Comparison of ENCODE assay signal across 8 mouse cellular contexts in the genomic region with DNA sequence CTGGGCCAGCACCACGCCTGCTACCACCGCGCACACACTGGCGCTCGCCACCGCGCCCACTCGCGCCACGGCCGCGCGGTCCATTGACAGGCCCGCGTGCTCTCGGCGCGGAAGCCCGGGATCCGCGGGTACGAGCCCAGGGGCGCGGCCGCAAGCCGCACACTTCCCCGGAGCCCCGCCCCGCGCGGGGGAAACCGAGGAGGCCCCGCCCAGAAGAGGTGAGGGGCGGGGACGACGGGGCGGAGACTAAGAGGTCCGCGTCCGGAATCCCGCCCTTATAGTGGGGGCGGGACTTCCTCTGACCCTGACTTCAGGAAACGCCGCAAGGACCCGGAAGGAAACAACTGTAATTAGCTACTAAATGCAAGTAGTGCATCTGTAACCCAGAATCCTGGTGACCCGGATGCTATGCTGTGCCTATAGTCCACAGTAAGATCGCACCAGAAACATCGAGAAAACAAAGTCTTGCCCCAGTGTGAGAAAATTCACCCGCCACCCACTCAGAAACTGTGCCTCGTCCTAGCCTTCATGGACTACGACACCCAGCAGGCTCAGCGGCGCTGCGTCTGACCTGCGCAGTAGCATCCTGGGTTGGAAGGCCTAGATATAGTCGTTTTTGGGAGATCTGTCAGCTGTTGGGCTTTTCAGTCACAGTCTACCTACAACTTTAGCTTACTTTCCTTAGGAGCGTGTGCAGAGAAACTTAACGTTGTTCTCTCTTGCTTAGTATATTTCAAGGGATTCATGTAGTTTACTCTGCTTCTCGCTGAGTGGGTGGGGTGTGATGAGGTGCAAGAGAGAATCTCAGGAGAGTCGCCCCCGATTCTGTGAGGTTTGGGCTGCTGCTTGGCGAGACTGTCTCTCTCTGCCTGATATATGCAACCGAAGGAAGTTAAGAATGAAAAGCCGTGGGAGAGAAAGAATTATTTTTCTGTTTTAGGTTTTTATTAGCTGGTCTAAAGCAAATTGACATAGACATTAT. TPM values are rescaled to one million over a fixed set of nuclear protein-coding genes. Genes with fewer than 3 reads are reported as not detected.
DNase-seq lines count a peak whose midpoint lies in the region; ATAC-seq lines count a peak whose summit lies in the region.

Gene Nt5c3, minus strand, starts transcription at position 207 of the 982 bp plus-strand sequence.
Gene Vmn1r4, plus strand, starts transcription at position 290 of the 982 bp plus-strand sequence.

- peak; percentile 98 for DNase-seq in c-Kit-negative CD71-positive TER-119-positive erythroid progenitor cells, embryonic 14.5 days (ENCODE audit: low read depth, low spot score)
- peak; percentile 92 for DNase-seq in fibroblast of lung, adult 2 months (ENCODE audit: low read depth)
- DNase-seq in kidney, postnatal 14 days: peak; percentile 97
- peak; percentile 87 for DNase-seq in liver, embryonic 13.5 days
- peak; percentile 90 for DNase-seq in neural tube, embryonic 10.5 days (ENCODE audit: extremely low spot score, low spot score)

- 4% methylated on average over 64 of the region's 64 CpGs for WGBS in heart, embryonic 14.5 days
- 3% methylated on average over 64 of the region's 64 CpGs for WGBS in liver, embryonic 13.5 days (ENCODE audit: insufficient replicate concordance)
- WGBS in stomach, embryonic 16.5 days: 2% methylated on average over 64 of the region's 64 CpGs

- H3K4me1 ChIP-seq in heart, embryonic 14.5 days (ENCODE audit: control insufficient read depth in 2 of 2, insufficient read depth in 2 of 2, low read length in 2 of 2): peaks cover 10 to 25% of the 10 kb centered on the region in 2 experiments
- H3K4me1 ChIP-seq in liver, embryonic 13.5 days (replicated peaks): peaks cover 39% of the 10 kb centered on the region
- peaks cover 14% of the 10 kb centered on the region for H3K4me1 ChIP-seq in stomach, embryonic 16.5 days (ENCODE audit: control insufficient read depth, insufficient read depth, low read length)

- H3K27me3 ChIP-seq in heart, embryonic 14.5 days (ENCODE audit: control insufficient read depth, insufficient read depth, low read length): no peaks in the 10 kb centered on the region
- H3K27me3 ChIP-seq in liver, embryonic 13.5 days: no peaks in the 10 kb centered on the region
- no peaks in the 10 kb centered on the region; the same call in 1 of the 2 replicates for H3K27me3 ChIP-seq in stomach, embryonic 16.5 days (ENCODE audit: control insufficient read depth, insufficient read depth, low read length)

- peak within 1 kb of the TSS; percentile 74 for H3K4me2 ChIP-seq in heart, embryonic 14.5 days (ENCODE audit: low read length)
- peak within 1 kb of the TSS; percentile 80 for H3K4me2 ChIP-seq in liver, embryonic 13.5 days
- peak within 1 kb of the TSS; percentile 78 for H3K4me2 ChIP-seq in stomach, embryonic 16.5 days (ENCODE audit: low read depth, low read length)

- H3K36me3 ChIP-seq in heart, embryonic 14.5 days (ENCODE audit: control insufficient read depth, insufficient read depth, low read length): no peaks in the 10 kb centered on the region
- no peaks in the 10 kb centered on the region for H3K36me3 ChIP-seq in liver, embryonic 13.5 days
- no peaks in the 10 kb centered on the region for H3K36me3 ChIP-seq in stomach, embryonic 16.5 days (ENCODE audit: control insufficient read depth, insufficient read depth, low read length)

- peak within 1 kb of the TSS; percentile 85 to 96 for H3K4me3 ChIP-seq in heart, embryonic 14.5 days (ENCODE audit: control insufficient read depth in 1 of 2, insufficient read depth in 1 of 2, low read depth in 1 of 2, low read length in 2 of 2)
- peak within 1 kb of the TSS; percentile 83 for H3K4me3 ChIP-seq in liver, embryonic 13.5 days (replicated peaks)
- H3K4me3 ChIP-seq in stomach, embryonic 16.5 days (replicated peaks; ENCODE audit: low read length): peak within 1 kb of the TSS; percentile 73

- peak; percentile 91 for ATAC-seq in CD4-positive, CD25-positive, alpha-beta regulatory T cell, adult 4 months
- peak; percentile 98 for ATAC-seq in heart, embryonic 14.5 days (ENCODE audit: insufficient number of reproducible peaks, insufficient read depth, low FRiP score, low read depth)
- ATAC-seq in liver, embryonic 13.5 days (ENCODE audit: low read depth): peak; percentile 83
- peak; percentile 98 for ATAC-seq in stomach, embryonic 16.5 days (ENCODE audit: insufficient read depth, low FRiP score)

- peak within 1 kb of the TSS; percentile 79 to 94 for H3K27ac ChIP-seq in heart, embryonic 14.5 days (replicated peaks in 1 of 2; ENCODE audit: control insufficient read depth in 1 of 2, insufficient read depth in 1 of 2, low read depth in 2 of 2, low read length in 2 of 2)
- peak within 1 kb of the TSS; percentile 99 for H3K27ac ChIP-seq in liver, embryonic 13.5 days
- peak within 1 kb of the TSS; percentile 96 for H3K27ac ChIP-seq in stomach, embryonic 16.5 days (ENCODE audit: low read length)

- H3K9me3 ChIP-seq in heart, embryonic 14.5 days (ENCODE audit: control insufficient read depth, low read length): no peaks in the 10 kb centered on the region
- H3K9me3 ChIP-seq in liver, embryonic 13.5 days (replicated peaks): no peaks in the 10 kb centered on the region
- H3K9me3 ChIP-seq in stomach, embryonic 16.5 days (replicated peaks; ENCODE audit: control insufficient read depth, low read length): no peaks in the 10 kb centered on the region; the same call in 1 of the 2 replicates

- peak within 1 kb of the TSS; percentile 90 for H3K9ac ChIP-seq in heart, embryonic 14.5 days (ENCODE audit: low read length)
- H3K9ac ChIP-seq in liver, embryonic 13.5 days: peak within 1 kb of the TSS; percentile 93
- peak within 1 kb of the TSS; percentile 81 for H3K9ac ChIP-seq in stomach, embryonic 16.5 days (ENCODE audit: low read length)

RNA-seq across cellular contexts. Expression of gene Nt5c3, which starts in this region (rescaled TPM):
- 10 to 100 TPM; 57.3 to 63.7 TPM for polyA plus RNA-seq in CD4-positive, CD25-positive, alpha-beta regulatory T cell, adult 4 months (2017; shearing (Covaris generic))
- 72.8 and 74.8 TPM in 2 replicates for polyA plus RNA-seq in heart, embryonic 14.5 days (2014; fragmentation: Nextera tagmentation; extraction: Ambion mirVana)
- 244 and 274 TPM in 2 replicates for polyA plus RNA-seq in liver, embryonic 13.5 days (2015; fragmentation: Nextera tagmentation; extraction: Ambion mirVana)
- polyA plus RNA-seq in stomach, embryonic 16.5 days (2015; fragmentation: Nextera tagmentation; extraction: Ambion mirVana): 72.2 and 77.4 TPM in 2 replicates

RNA-seq across cellular contexts. Expression of gene Vmn1r4, which starts in this region (rescaled TPM):
- under 1 TPM in 1 of 2 experiments, not detected in 1; 0.16 TPM for polyA plus RNA-seq in CD4-positive, CD25-positive, alpha-beta regulatory T cell, adult 4 months (2017; shearing (Covaris generic))
- polyA plus RNA-seq in heart, embryonic 14.5 days (2014; fragmentation: Nextera tagmentation; extraction: Ambion mirVana): 0.09 and 0.19 TPM in 2 replicates
- polyA plus RNA-seq in liver, embryonic 13.5 days (2015; fragmentation: Nextera tagmentation; extraction: Ambion mirVana): 0.15 and 0.19 TPM in 2 replicates
- 0.11 and 0.21 TPM in 2 replicates for polyA plus RNA-seq in stomach, embryonic 16.5 days (2015; fragmentation: Nextera tagmentation; extraction: Ambion mirVana)

Comparison
In these comparisons a context has a peak if more than half of its experiments do, and no peak if none do; other contexts are left out.
1. Peak in every context shown above with its lines: DNase-seq, ATAC-seq, H3K4me3 ChIP-seq and H3K27ac ChIP-seq.